Mouse (Mus musculus): Measurements from ENCODE around the gene Haus8. TPM values are rescaled to one million over a fixed set of nuclear protein-coding genes. Genes with fewer than 3 reads are reported as not detected.
"Not testable (repeated sequence)": the region's sequence is repeated elsewhere in the genome, so short reads cannot be mapped to it uniquely, and the experiment has no call there.

Gene Haus8
- polyA plus RNA-seq, 1 experiment from 2014 or later, result 33.8 TPM

- in situ Hi-C loops (cut with MboI; ENCODE audit: low pct_unique_long_range_greater_than_20kb), result no loop called here
- ChIA-PET POLR2A (interaction anchor here (0.6 kb wide), 1 partner anchor 30 kb away, joined by 4 read pairs; no protein-coding TSS in a partner anchor), CTCF (no interaction called here)
- no peak for TF ChIP-seq CTCF (IDR thresholded peaks at IDR 0.05)
- ATAC-seq (no peak), DNase-seq (ENCODE audit: low read depth, low spot score) (no peak)
- no peaks in the 10 kb centered on the region for H3K27me3 ChIP-seq
These were observed 33.3 kb upstream of the Haus8 start for GRCm38 (mm10) chr8:71305988-71306387.

GRCm38 (mm10) chr8:71303632-71304031 lies 30.9 kb upstream of the Haus8 start:
- in situ Hi-C loops (cut with MboI; ENCODE audit: low pct_unique_long_range_greater_than_20kb), result no loop called here
- CTCF ChIA-PET, result no interaction called here
- ATAC-seq (no peak), DNase-seq (ENCODE audit: low read depth, low spot score) (no peak)
- POLR2A ChIA-PET, result no interaction called here
- no peaks in the 10 kb centered on the region for H3K27me3 ChIP-seq
- TF ChIP-seq CTCF (IDR thresholded peaks at IDR 0.05), result no peak

GRCm38 (mm10) chr8:71302788-71303187 lies 30.1 kb upstream of the Haus8 start:
- TF ChIP-seq CTCF (IDR thresholded peaks at IDR 0.05), result no peak
- CTCF ChIA-PET, result no interaction called here
- H3K27me3 ChIP-seq, result no peaks in the 10 kb centered on the region
- POLR2A ChIA-PET, result no interaction called here
- in situ Hi-C loops (cut with MboI; ENCODE audit: low pct_unique_long_range_greater_than_20kb), result no loop called here
- DNase-seq (ENCODE audit: low read depth, low spot score), result no peak
- ATAC-seq, result no peak

- TF ChIP-seq CTCF (IDR thresholded peaks at IDR 0.05), result no peak
- no peaks in the 10 kb centered on the region for H3K27me3 ChIP-seq
- DNase-seq (ENCODE audit: low read depth, low spot score) (no peak), ATAC-seq (no peak)
- in situ Hi-C loops (cut with MboI; ENCODE audit: low pct_unique_long_range_greater_than_20kb), result loop anchor here (25.0 kb wide), 1 partner anchor 838 kb away; the partner anchor contains the start of gene Tpm4
- CTCF ChIA-PET, result interaction anchor here (1.1 to 2.3 kb wide), 2 partner anchors 9 to 15 kb away, joined by 3 to 6 read pairs; no protein-coding TSS in a partner anchor
- POLR2A ChIA-PET, result no interaction called here
These were observed 27.0 kb upstream of the Haus8 start for GRCm38 (mm10) chr8:71299716-71300115.

GRCm38 (mm10) chr8:71297439-71297838 lies 24.7 kb upstream of the Haus8 start:
- POLR2A ChIA-PET, result interaction anchor here (0.6 kb wide), 1 partner anchor 970 kb away, joined by 5 read pairs; no protein-coding TSS in a partner anchor
- no peak for ATAC-seq

GRCm38 (mm10) chr8:71296784-71297183 lies 24.1 kb upstream of the Haus8 start:
- POLR2A ChIA-PET, result no interaction called here
- TF ChIP-seq CTCF (IDR thresholded peaks at IDR 0.05), result no peak
- CTCF ChIA-PET, result interaction anchor here (1.1 to 1.7 kb wide), 6 partner anchors 10 to 29 kb away, joined by 3 to 6 read pairs (median 3); no protein-coding TSS in a partner anchor
- no peak for DNase-seq (ENCODE audit: low read depth, low spot score)
- in situ Hi-C loops (cut with MboI; ENCODE audit: low pct_unique_long_range_greater_than_20kb), result loop anchor here (25.0 kb wide), 1 partner anchor 841 kb away; the partner anchor contains the start of gene Tpm4
- ATAC-seq, result no peak
- no peaks in the 10 kb centered on the region for H3K27me3 ChIP-seq

More at GRCm38 (mm10) chr8:71297439-71297838, 24.7 kb upstream of the Haus8 start:
- no peaks in the 10 kb centered on the region for H3K27me3 ChIP-seq
- in situ Hi-C loops (cut with MboI; ENCODE audit: low pct_unique_long_range_greater_than_20kb), result loop anchor here (25.0 kb wide), 1 partner anchor 840 kb away; the partner anchor contains the start of gene Tpm4
- CTCF ChIA-PET, result interaction anchor here (0.8 to 1.7 kb wide), 6 partner anchors 9 to 20 kb away, joined by 3 to 6 read pairs (median 4); no protein-coding TSS in a partner anchor
- no peak for DNase-seq (ENCODE audit: low read depth, low spot score)
- no peak for TF ChIP-seq CTCF (IDR thresholded peaks at IDR 0.05)

GRCm38 (mm10) chr8:71296188-71296621 lies 23.5 kb upstream of the Haus8 start:
- TF ChIP-seq CTCF (IDR thresholded peaks at IDR 0.05), result no peak
- DNase-seq (ENCODE audit: low read depth, low spot score), result no peak
- no peak for ATAC-seq
- CTCF ChIA-PET, result interaction anchor here (1.1 to 1.7 kb wide), 5 partner anchors 9 to 29 kb away, joined by 3 to 6 read pairs (median 3); no protein-coding TSS in a partner anchor
- no peaks in the 10 kb centered on the region for H3K27me3 ChIP-seq
- in situ Hi-C loops (cut with MboI; ENCODE audit: low pct_unique_long_range_greater_than_20kb), result loop anchor here (25.0 kb wide), 1 partner anchor 841 kb away; the partner anchor contains the start of gene Tpm4
- POLR2A ChIA-PET, result no interaction called here

GRCm38 (mm10) chr8:71293930-71294329 lies 21.2 kb upstream of the Haus8 start:
- CTCF ChIA-PET; DNase-seq (ENCODE audit: low read depth, low spot score); H3K27me3 ChIP-seq; ATAC-seq: not testable (repeated sequence)
- POLR2A ChIA-PET, result interaction anchor here (1.1 kb wide), 1 partner anchor 30 kb away, joined by 3 read pairs; no protein-coding TSS in a partner anchor
- in situ Hi-C loops (cut with MboI; ENCODE audit: low pct_unique_long_range_greater_than_20kb), result loop anchor here (25.0 kb wide), 1 partner anchor 843 kb away; the partner anchor contains the start of gene Tpm4

- H3K27me3 ChIP-seq, result no peaks in the 10 kb centered on the region
- ATAC-seq, result no peak
- TF ChIP-seq CTCF (IDR thresholded peaks at IDR 0.05), result no peak
- no peak for DNase-seq (ENCODE audit: low read depth, low spot score)
- in situ Hi-C loops (cut with MboI; ENCODE audit: low pct_unique_long_range_greater_than_20kb), result loop anchor here (25.0 kb wide), 1 partner anchor 846 kb away; the partner anchor contains the start of gene Tpm4
- POLR2A ChIA-PET, result no interaction called here
- CTCF ChIA-PET, result no interaction called here
These were observed 18.6 kb upstream of the Haus8 start for GRCm38 (mm10) chr8:71291351-71291750.

- no peaks in the 10 kb centered on the region for H3K27me3 ChIP-seq
- in situ Hi-C loops (cut with MboI; ENCODE audit: low pct_unique_long_range_greater_than_20kb), result loop anchor here (25.0 kb wide), 1 partner anchor 846 kb away; the partner anchor contains the start of gene Tpm4
- ChIA-PET POLR2A (interaction anchor here (2.3 kb wide), 1 partner anchor 17 kb away, joined by 6 read pairs; no protein-coding TSS in a partner anchor), CTCF (no interaction called here)
- DNase-seq (ENCODE audit: low read depth, low spot score), result no peak
- TF ChIP-seq CTCF (IDR thresholded peaks at IDR 0.05), result no peak
- no peak for ATAC-seq
These were observed 18.2 kb upstream of the Haus8 start for GRCm38 (mm10) chr8:71290911-71291310.

- DNase-seq (ENCODE audit: low read depth, low spot score), result no peak
- ChIA-PET CTCF (no interaction called here), POLR2A (interaction anchor here (2.3 kb wide), 1 partner anchor 16 kb away, joined by 6 read pairs; no protein-coding TSS in a partner anchor)
- no peak for TF ChIP-seq CTCF (IDR thresholded peaks at IDR 0.05)
- ATAC-seq, result no peak
- H3K27me3 ChIP-seq, result no peaks in the 10 kb centered on the region
- in situ Hi-C loops (cut with MboI; ENCODE audit: low pct_unique_long_range_greater_than_20kb), result loop anchor here (25.0 kb wide), 1 partner anchor 847 kb away; the partner anchor contains the start of gene Tpm4
These were observed 17.5 kb upstream of the Haus8 start for GRCm38 (mm10) chr8:71290211-71290610.

Data from Patski (cell line).